Mouse (Mus musculus) MEL (cell line): ENCODE measurements around the gene Asxl2. TPM values are rescaled to one million over a fixed set of nuclear protein-coding genes. Genes with fewer than 3 reads are reported as not detected.

ENCODE experiments used
- DNase-seq: peaks from one replicate; pipeline ENCODE4 v3.0.0; 2011; ENCODE audit warnings: low read depth, low spot score
- H3K27ac ChIP-seq: 2 replicates; pipeline ENCODE4 v1.5.1; 2012; ENCODE audit warnings: low read depth, mild to moderate bottlenecking, control low read depth, low read length, moderate library complexity; ENCODE audit not compliant: control insufficient read depth
- H3K27me3 ChIP-seq, 2 experiments: fragments of 150-350 bp in 1 of 2; sonication (generic) in 1 of 2; 2 replicates each; pipeline ENCODE4 v1.6.1; 2012; ENCODE audit warnings: low read length in 2 of 2, mild to moderate bottlenecking in 2 of 2, improper control_type of control experiment in 1 of 2, moderate library complexity in 1 of 2; ENCODE audit not compliant: insufficient read depth in 2 of 2, control insufficient read depth in 1 of 2
- H3K36me3 ChIP-seq, 2 experiments: 2 replicates each; pipeline ENCODE4 v1.6.1; 2012 to 2014; ENCODE audit warnings: low read length in 2 of 2, improper control_type of control experiment in 1 of 2, inconsistent platforms in 1 of 2, mild to moderate bottlenecking in 1 of 2; ENCODE audit not compliant: insufficient read depth in 2 of 2, control insufficient read depth in 1 of 2
- H3K4me1 ChIP-seq, 2 experiments: fragments of 150-350 bp in 1 of 2; sonication (generic) in 1 of 2; 2 replicates each; pipeline ENCODE4 v1.6.1; 2012; ENCODE audit warnings: low read length in 2 of 2, improper control_type of control experiment in 1 of 2, mild to moderate bottlenecking in 1 of 2; ENCODE audit not compliant: insufficient read depth in 2 of 2, control insufficient read depth in 1 of 2
- H3K4me3 ChIP-seq, 2 experiments: fragments of 150-350 bp in 1 of 2; sonication (generic) in 1 of 2; 2 replicates each; pipeline ENCODE4 v1.5.1; 2012; ENCODE audit warnings: low read depth in 2 of 2, low read length in 2 of 2, mild to moderate bottlenecking in 2 of 2, moderate library complexity in 2 of 2, control low read depth in 1 of 2, improper control_type of control experiment in 1 of 2; ENCODE audit not compliant: control insufficient read depth in 1 of 2, insufficient read depth in 1 of 2
- H3K79me2 ChIP-seq: 2 replicates; pipeline ENCODE4 v1.6.1; 2012; ENCODE audit warnings: mild to moderate bottlenecking, low read length, moderate library complexity; ENCODE audit not compliant: control insufficient read depth, poor library complexity, insufficient read depth
- H3K9ac ChIP-seq: 2 replicates; pipeline ENCODE4 v1.6.1; 2012; ENCODE audit warnings: low read depth, mild to moderate bottlenecking, control low read depth, low read length, moderate library complexity; ENCODE audit not compliant: control insufficient read depth, poor library complexity, severe bottlenecking
- H3K9me3 ChIP-seq: fragments of 150-350 bp; sonication (generic); replicated peaks from 2 replicates; pipeline ENCODE4 v1.6.1; 2012; ENCODE audit warnings: mild to moderate bottlenecking, low read length, improper control_type of control experiment, moderate library complexity; ENCODE audit not compliant: insufficient read depth
- BHLHE40 ChIP-seq: IDR thresholded peaks from 2 replicates; pipeline ENCODE4 v1.6.1; 2012; ENCODE audit warnings: low read depth, mild to moderate bottlenecking, inconsistent platforms, low read length, improper control_type of control experiment, borderline replicate concordance
- CHD2 ChIP-seq: IDR thresholded peaks from 2 replicates; pipeline ENCODE4 v1.6.1; 2011; ENCODE audit warnings: low read length, improper control_type of control experiment
- CTCF ChIP-seq, 3 experiments: IDR thresholded peaks in 2 of 3; conservative IDR thresholded peaks in 1 of 3; 2 replicates each; pipeline ENCODE4 v1.5.1; 2011 to 2012; ENCODE audit warnings: low read length in 3 of 3, low read depth in 2 of 3, mild to moderate bottlenecking in 2 of 3, improper control_type of control experiment in 1 of 3, inconsistent platforms in 1 of 3, mixed read lengths in 1 of 3, moderate library complexity in 1 of 3; ENCODE audit not compliant: control insufficient read depth in 1 of 3, insufficient read depth in 1 of 3, poor library complexity in 1 of 3, severe bottlenecking in 1 of 3
- ELF1 ChIP-seq: IDR thresholded peaks from 2 replicates; pipeline ENCODE4 v1.6.1; 2014; ENCODE audit warnings: low read depth, mild to moderate bottlenecking, inconsistent platforms, low read length, improper control_type of control experiment, moderate library complexity
- GABPA ChIP-seq: IDR thresholded peaks from 2 replicates; pipeline ENCODE4 v1.6.1; 2012; ENCODE audit warnings: low read depth, mild to moderate bottlenecking, inconsistent platforms, low read length, improper control_type of control experiment, moderate library complexity
- JUND ChIP-seq: IDR thresholded peaks from 2 replicates; pipeline ENCODE4 v1.6.1; 2011; ENCODE audit warnings: low read depth, mild to moderate bottlenecking, improper control_type of control experiment, low read length
- MAX ChIP-seq: IDR thresholded peaks from 2 replicates; pipeline ENCODE4 v1.6.1; 2011; ENCODE audit warnings: low read length, improper control_type of control experiment
- MXI1 ChIP-seq: IDR thresholded peaks from 2 replicates; pipeline ENCODE4 v1.6.1; 2011; ENCODE audit warnings: mild to moderate bottlenecking, low read depth, low read length, improper control_type of control experiment
- MYC ChIP-seq: IDR thresholded peaks from 2 replicates; pipeline ENCODE4 v1.6.1; 2011; ENCODE audit warnings: low read depth, mild to moderate bottlenecking, low read length, improper control_type of control experiment, moderate library complexity
- RAD21 ChIP-seq: IDR thresholded peaks from 2 replicates; pipeline ENCODE4 v1.6.1; 2011; ENCODE audit warnings: mild to moderate bottlenecking, low read depth, low read length, improper control_type of control experiment
- SMC3 ChIP-seq: IDR thresholded peaks from 2 replicates; pipeline ENCODE4 v1.6.1; 2011; ENCODE audit warnings: low read depth, low read length, improper control_type of control experiment
- TBP ChIP-seq: IDR thresholded peaks from 2 replicates; pipeline ENCODE4 v1.8.0; 2011; ENCODE audit warnings: low read depth, low read length, improper control_type of control experiment
- UBTF ChIP-seq: IDR thresholded peaks from 2 replicates; pipeline ENCODE4 v1.6.1; 2012; ENCODE audit warnings: low read depth, mild to moderate bottlenecking, inconsistent platforms, low read length, improper control_type of control experiment, moderate library complexity, borderline replicate concordance; ENCODE audit not compliant: insufficient read depth
- USF1 ChIP-seq: IDR thresholded peaks from 2 replicates; pipeline ENCODE4 v1.6.1; 2014; ENCODE audit warnings: low read depth, mild to moderate bottlenecking, inconsistent platforms, low read length, improper control_type of control experiment, moderate library complexity
- ZC3H11A ChIP-seq: IDR thresholded peaks from 2 replicates; pipeline ENCODE4 v1.6.1; 2012; ENCODE audit warnings: low read depth, mild to moderate bottlenecking, inconsistent platforms, low read length, improper control_type of control experiment
- ZMIZ1 ChIP-seq: IDR thresholded peaks from 2 replicates; pipeline ENCODE4 v1.6.1; 2012; ENCODE audit warnings: low read depth, mild to moderate bottlenecking, inconsistent platforms, low read length, improper control_type of control experiment, moderate library complexity
- ZNF384 ChIP-seq: IDR thresholded peaks from 2 replicates; pipeline ENCODE4 v1.6.1; 2012; ENCODE audit warnings: low read depth, mild to moderate bottlenecking, inconsistent platforms, low read length, improper control_type of control experiment
- polyA plus RNA-seq, 2 experiments: library from polyadenylated mRNA; stranded (reverse) in 1 of 2; unstranded in 1 of 2; fragments of >175 nt in 1 of 2; fragments of >200 nt in 1 of 2; gene quantifications; 2 replicates each; pipeline versions ENCODE4 v1.2.1 to v1.2.4; 2012; ENCODE audit warnings: low replicate concordance in 2 of 2, low read depth in 1 of 2; ENCODE audit not compliant: insufficient read length in 2 of 2, insufficient read depth in 1 of 2, missing spikeins in 1 of 2
- total RNA-seq: library from RNA; depleted of rRNA; stranded (reverse); fragments of 300-350 nt; gene quantifications from 2 replicates; pipeline ENCODE4 v1.2.3, GENCODE M21; 2012

Gene Asxl2
- total and polyA plus RNA-seq, 3 experiments, result 18.8 to 62.0 (median 26.2) TPM

DNA sequence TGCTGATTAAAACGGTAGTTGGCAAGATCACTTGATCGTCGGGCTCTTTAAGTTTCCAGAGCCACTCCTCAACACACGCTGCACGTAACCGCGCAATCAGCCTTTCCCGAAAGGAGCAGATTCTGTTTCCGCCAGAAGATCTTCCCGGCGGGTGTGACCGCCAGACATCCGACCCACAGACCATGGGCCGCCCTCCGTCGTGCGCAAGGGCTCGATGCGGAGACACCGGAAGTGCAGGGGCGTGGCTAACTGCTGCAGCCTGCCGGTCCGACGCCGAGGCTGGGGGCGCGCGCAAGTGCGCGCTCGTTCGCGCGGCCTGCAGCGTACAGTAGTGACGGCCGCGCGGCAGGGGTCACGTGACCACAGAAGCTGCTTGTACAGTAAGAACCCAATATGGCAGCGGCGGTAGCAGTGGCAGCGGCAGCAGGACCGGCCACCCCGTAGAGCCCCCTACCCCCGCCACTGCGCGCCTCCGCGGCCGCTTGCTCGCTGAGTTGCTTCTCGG lies at the start of gene Asxl2 (continued):
- TF ChIP-seq UBTF (0 out of 2 replicates have a peak, but pooled peaks have one; percentile 0), USF1 (peak; percentile 98)

DNA sequence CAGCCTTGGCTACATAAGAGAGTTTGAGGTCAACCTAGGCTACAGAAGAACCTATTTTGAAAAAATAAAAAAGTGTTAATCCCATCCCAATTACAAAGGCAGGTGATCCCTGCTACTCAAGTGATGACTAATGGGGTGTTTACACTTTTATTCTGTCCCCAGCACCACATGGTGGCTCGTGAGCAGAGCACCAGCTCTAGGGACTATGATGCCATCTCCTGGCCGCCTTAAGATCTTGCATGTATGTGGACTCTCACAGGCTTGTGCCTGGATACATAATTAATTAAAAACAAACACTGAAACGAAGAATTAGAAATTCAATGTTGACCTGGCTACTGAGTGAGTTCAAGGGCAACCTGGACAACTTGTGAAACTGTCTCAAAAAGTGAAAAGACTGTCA lies 49.5 kb upstream of the Asxl2 start:
- no peak overlapping the region for H3K4me3 ChIP-seq
- no peak overlapping the region for H3K27ac ChIP-seq
- H3K27me3 ChIP-seq, result no peaks in the 10 kb centered on the region
- no peaks in the 10 kb centered on the region for H3K36me3 ChIP-seq
- no peak overlapping the region for H3K9ac ChIP-seq
- no peaks in the 10 kb centered on the region for H3K79me2 ChIP-seq
- peak; percentile 84 for DNase-seq
- H3K9me3 ChIP-seq, result no peaks in the 10 kb centered on the region
- no peaks in the 10 kb centered on the region for H3K4me1 ChIP-seq
- peak; percentile 81 for TF ChIP-seq RAD21
- no peak for TF ChIP-seq ZMIZ1
- no peak for TF ChIP-seq JUND
- peak; percentile 38 to 87 (median 73) for TF ChIP-seq CTCF (IDR thresholded peaks at IDR 0.05 in 2 of 3, conservative IDR thresholded peaks at IDR 0.05 in 1 of 3; ENCODE audit: control insufficient read depth in 1 of 3, insufficient read depth in 1 of 3, low read depth in 2 of 3, low read length in 3 of 3, poor library complexity in 1 of 3, severe bottlenecking in 1 of 3)
- peak; percentile 73 for TF ChIP-seq SMC3
- no peak for TF ChIP-seq ZNF384
- TF ChIP-seq TBP, result 0 out of 2 replicates have a peak, but pooled peaks have one; percentile 12
- TF ChIP-seq CHD2, result no peak
- peak; percentile 87 for TF ChIP-seq MYC
- TF ChIP-seq GABPA, result no peak
- no peak for TF ChIP-seq BHLHE40
- peak; percentile 44; the same call in 1 of the 2 replicates for TF ChIP-seq MXI1
- TF ChIP-seq ELF1, result no peak
- peak; percentile 81 for TF ChIP-seq MAX
- TF ChIP-seq ZC3H11A, result peak; percentile 29; the same call in 1 of the 2 replicates

DNA sequence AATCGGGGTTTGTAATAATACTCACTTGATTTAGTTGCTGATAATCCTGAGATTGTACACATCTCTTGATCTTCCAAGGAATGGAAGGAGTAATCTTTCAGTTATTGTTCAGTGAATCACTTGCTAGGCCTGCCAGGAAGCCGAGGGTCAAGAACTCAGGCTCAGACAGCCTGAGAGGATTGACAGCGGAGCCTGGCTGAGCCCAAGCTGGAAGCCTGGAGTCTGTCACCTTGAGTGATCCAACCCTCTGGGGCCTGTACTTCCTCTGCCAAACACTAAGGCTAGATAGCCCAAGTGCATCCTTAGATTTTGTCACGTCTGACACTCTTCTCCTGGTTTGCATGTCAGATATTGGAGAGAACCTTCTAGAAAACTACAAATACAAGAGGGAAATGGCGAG lies 48.9 kb upstream of the Asxl2 start:
- H3K9me3 ChIP-seq, result no peaks in the 10 kb centered on the region
- no peak overlapping the region for H3K4me3 ChIP-seq
- H3K9ac ChIP-seq, result no peak overlapping the region
- H3K27ac ChIP-seq, result no peak overlapping the region
- no peaks in the 10 kb centered on the region for H3K36me3 ChIP-seq
- H3K4me1 ChIP-seq, result no peaks in the 10 kb centered on the region
- no peak for TF ChIP-seq USF1
- TF ChIP-seq, all 39 proteins: peak for 0
- no peaks in the 10 kb centered on the region for H3K27me3 ChIP-seq
- H3K79me2 ChIP-seq, result no peaks in the 10 kb centered on the region
- DNase-seq, result no peak
